Mouse (Mus musculus) subcutaneous adipose tissue, adult 2 months (tissue): Measurements from ENCODE around the gene Alox5. TPM values are rescaled to one million over a fixed set of nuclear protein-coding genes. Genes with fewer than 3 reads are reported as not detected.

ENCODE experiments used
- polyA plus RNA-seq: library from polyadenylated mRNA; depleted of rRNA; stranded (reverse); fragments of >200 nt; gene quantifications from 2 replicates; pipeline ENCODE4 v1.2.3, GENCODE M21; 2012; ENCODE audit warnings: low replicate concordance; rRNA removed

The Alox5 gene
- polyA plus RNA-seq, result 5.1 and 7.0 TPM in 2 replicates

DNA sequence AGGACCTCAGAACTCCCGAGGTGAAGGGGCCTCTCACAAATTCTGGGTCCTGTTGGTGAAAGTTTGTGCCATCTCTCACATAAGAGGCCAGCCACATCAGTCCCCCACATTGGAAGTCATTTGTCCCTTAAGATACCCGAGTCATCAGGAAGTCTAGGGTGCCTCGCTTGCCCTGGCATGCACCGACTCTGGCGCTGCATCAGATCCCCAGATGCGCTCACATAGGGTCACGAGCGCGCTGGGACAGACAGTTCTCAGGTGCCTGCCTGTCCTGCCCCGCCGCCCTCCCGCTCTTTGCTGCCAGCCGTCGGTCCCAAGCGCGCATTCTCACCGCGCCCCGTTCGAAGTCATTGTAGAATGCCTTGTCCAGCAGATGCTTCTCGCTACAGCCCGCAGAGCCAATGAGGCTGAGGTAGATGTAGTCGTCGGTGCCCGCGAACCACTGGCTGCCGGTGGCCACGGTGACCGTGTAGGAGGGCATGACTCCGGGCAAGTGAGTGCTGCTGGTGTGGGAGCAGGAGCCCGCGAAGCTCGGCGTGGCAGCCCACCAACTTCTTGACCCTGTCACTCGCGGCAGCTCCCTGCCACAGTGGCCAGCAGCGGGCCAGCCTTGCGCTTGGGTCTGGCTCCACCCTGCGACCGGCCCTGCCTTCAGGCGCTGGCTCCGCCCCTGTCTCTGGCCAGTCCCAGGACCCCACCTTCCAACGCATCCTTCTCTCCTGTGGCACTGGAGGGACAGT lies at the start of gene Alox5:
Gene Alox5 (minus strand): TSS at position 635 of the 740 bp plus-strand sequence.

DNA sequence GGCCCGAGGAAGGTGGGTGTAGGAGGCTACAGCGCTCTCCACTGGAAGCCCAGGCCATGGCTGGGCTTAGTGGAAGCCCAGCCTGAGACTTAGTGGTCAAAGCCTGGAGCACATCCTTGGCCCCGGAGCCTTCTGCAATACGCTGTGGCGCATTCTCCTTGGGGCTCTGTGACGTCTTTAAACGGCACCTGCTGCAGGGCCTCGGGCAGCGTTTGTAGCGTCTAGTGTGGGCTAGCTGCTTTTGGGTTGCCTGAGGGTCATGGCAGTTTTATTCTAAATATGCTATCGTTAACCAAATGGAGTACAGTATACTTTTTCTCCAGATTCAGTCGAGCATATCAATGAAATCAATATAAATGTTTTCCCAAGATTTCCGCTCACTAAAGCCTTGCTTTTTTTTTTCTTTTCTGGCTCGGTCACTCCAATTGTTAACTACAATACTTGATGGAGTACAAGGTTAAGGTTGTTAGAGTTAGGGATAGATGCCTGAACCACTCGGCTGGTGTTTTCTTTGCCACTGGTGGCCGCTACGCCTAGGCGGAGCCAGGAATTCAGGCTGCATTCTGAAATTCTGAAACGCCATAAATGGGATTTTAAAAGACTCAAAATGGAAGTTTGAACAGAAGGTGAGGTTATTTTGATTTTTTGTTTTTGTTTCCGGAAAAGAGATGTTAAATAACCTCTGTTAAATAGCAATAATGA lies 45.5 kb upstream of the Alox5 start, which contains the start of gene Olfr212:
Gene Olfr212 (plus strand): TSS at position 215 of the 702 bp plus-strand sequence.

DNA sequence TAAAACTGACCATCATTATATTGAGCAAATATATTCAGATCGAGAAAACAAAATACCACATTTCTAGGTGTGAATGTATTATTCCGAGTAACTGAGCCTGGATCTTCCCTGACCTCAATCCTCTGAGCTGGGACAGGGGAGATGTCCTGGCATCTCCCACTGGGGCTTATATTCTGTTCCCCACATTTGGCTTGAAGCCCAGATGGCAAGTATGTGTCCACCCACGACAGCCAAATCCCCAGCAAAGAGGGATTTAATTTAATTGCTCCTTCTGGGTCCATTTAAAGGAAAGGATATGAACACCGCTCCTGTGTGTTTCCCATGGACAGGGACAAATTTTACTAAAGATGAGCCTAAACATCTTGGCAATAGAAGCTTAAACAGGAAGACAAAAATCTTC lies 27.8 kb upstream of the Alox5 start, which contains the start of gene Olfr211:
Gene Olfr211 (plus strand): TSS at position 301 of the 400 bp plus-strand sequence.

Other genes starting within 250 kb of the Alox5 start
- gene Zfand4, start 197.0 kb downstream of the Alox5 start, polyA plus RNA-seq, result 0.27 and 0.96 TPM in 2 replicates
- gene March8, start 123.2 kb downstream of the Alox5 start, polyA plus RNA-seq, result 52.3 and 78.7 TPM in 2 replicates
- not detected in 2 replicates for gene Olfr211, start 27.9 kb upstream of the Alox5 start, polyA plus RNA-seq
- not detected in 2 replicates for gene Olfr212, start 45.3 kb upstream of the Alox5 start, polyA plus RNA-seq
- gene Olfr213, start 77.3 kb upstream of the Alox5 start, polyA plus RNA-seq, result not detected in 2 replicates
- gene Gm5580, start 90.0 kb upstream of the Alox5 start, polyA plus RNA-seq, result 0.13 and 0.22 TPM in 2 replicates
- gene Olfr214, start 93.1 kb upstream of the Alox5 start, polyA plus RNA-seq, result not detected in 2 replicates
- gene Olfr215, start 123.0 kb upstream of the Alox5 start, polyA plus RNA-seq, result not detected in 2 replicates
- 12.4 and 21.8 TPM in 2 replicates for gene Zfp422, start 167.8 kb upstream of the Alox5 start, polyA plus RNA-seq
- gene Depp1, start 189.4 kb upstream of the Alox5 start, polyA plus RNA-seq, result 28.9 and 168 TPM in 2 replicates
- 18.5 and 21.1 TPM in 2 replicates for gene Rassf4, start 212.8 kb upstream of the Alox5 start, polyA plus RNA-seq